Mouse (Mus musculus) CH12.LX (cell line): ENCODE results near the gene Ifrd2.

ENCODE experiments used
- CTCF ChIP-seq, 2 experiments: IDR thresholded peaks in 1 of 2; conservative IDR thresholded peaks in 1 of 2; 2 replicates each; pipeline ENCODE4 v1.5.1; 2011 to 2012; ENCODE audit warnings: low read depth in 2 of 2, low read length in 2 of 2, improper control_type of control experiment in 1 of 2, inconsistent platforms in 1 of 2, mild to moderate bottlenecking in 1 of 2, moderate library complexity in 1 of 2
- EP300 ChIP-seq: IDR thresholded peaks from 2 replicates; pipeline ENCODE4 v1.6.1; 2011; ENCODE audit warnings: low read length, improper control_type of control experiment
- MAFK ChIP-seq: IDR thresholded peaks from 2 replicates; pipeline ENCODE4 v1.6.1; 2011; ENCODE audit warnings: low read length, improper control_type of control experiment; ENCODE audit not compliant: insufficient replicate concordance
- MEF2A ChIP-seq: IDR thresholded peaks from 2 replicates; pipeline ENCODE4 v1.6.1; 2014; ENCODE audit warnings: low read depth, mild to moderate bottlenecking, inconsistent platforms, low read length, improper control_type of control experiment, borderline replicate concordance
- NRF1 ChIP-seq: IDR thresholded peaks from 2 replicates; pipeline ENCODE4 v1.6.1; 2014; ENCODE audit warnings: low read depth, mild to moderate bottlenecking, inconsistent platforms, low read length, improper control_type of control experiment, moderate library complexity
- RCOR1 ChIP-seq: conservative IDR thresholded peaks from 2 replicates; pipeline ENCODE4 v1.6.1; 2012; ENCODE audit warnings: low read depth, mild to moderate bottlenecking, inconsistent platforms, low read length, improper control_type of control experiment
- TCF12 ChIP-seq: IDR thresholded peaks from 2 replicates; pipeline ENCODE4 v1.6.1; 2014; ENCODE audit warnings: low read depth, mild to moderate bottlenecking, inconsistent platforms, low read length, improper control_type of control experiment
- USF2 ChIP-seq: conservative IDR thresholded peaks from 2 replicates; pipeline ENCODE4 v1.6.1; 2011; ENCODE audit warnings: low read depth, low read length, improper control_type of control experiment

GRCm38 (mm10) chr9:107618778-107619545 lies 31.5 kb downstream of the Ifrd2 start:
- no peak for TF ChIP-seq USF2
- TF ChIP-seq MAFK: no peak
- no peak for TF ChIP-seq CTCF (conservative IDR thresholded peaks at IDR 0.05 in 1 of 2, IDR thresholded peaks at IDR 0.05 in 1 of 2; ENCODE audit: low read depth in 2 of 2, low read length in 2 of 2)
- TF ChIP-seq EP300: no peak
- TF ChIP-seq MEF2A: no peak
- no peak for TF ChIP-seq NRF1
- no peak for TF ChIP-seq TCF12
- TF ChIP-seq RCOR1: no peak
